Mouse (Mus musculus): Measurements from ENCODE around the gene Selenot.

Selenot gene

DNA sequence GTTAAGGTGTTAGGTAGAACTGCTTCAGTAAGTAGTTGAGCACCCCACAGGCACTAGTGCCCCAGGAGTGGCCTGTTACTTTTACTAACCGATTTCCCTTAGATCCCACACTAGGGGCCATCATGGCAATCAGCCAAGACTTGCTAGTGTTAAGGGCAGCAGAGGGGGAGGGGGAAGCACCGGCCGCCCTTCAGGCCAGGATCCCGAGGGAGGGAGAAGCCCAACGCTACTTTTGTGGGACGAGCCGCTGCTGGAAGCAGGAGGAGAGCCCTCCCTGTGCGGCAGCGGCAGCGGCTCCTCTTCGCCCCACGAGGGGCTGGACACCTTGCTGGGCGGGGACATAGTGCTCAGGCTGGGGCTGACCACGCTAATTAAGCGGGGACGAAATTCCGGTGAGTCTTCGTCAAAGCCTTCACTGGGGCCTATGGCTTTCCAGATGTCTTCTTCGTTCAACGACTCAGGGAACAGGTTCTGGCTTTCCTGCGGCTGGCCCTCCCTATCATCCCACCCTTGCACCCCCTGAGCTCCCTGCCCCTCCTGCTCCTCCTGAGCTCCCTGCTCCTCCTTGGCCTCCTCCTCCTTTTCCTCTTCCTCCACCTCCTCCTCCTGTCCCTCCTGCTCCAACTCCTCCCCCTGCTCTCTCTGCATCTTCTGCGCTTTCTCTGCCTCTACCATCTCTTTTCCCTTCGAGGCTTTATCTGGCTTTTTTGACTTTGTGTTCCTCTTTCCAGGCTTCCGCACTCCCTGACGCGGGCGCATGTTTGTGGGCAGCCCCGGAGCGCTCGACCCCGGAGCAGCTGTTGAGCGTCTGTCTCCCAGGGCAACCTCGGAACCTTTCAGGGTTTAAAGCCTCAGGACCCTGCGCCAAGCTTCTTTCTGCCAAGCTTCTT, 60.2 kb downstream of the Selenot start, which contains the start of gene Erich6:
Gene Erich6 (minus strand): TSS at position 802 of the 890 bp plus-strand sequence.
- DNase-seq = peak; percentile 59 to 60

Measured in cerebellum, postnatal 10 days (tissue).